Mouse (Mus musculus) spleen, adult 2 months (tissue): ENCODE results near the gene Sntg2. TPM values are rescaled to one million over a fixed set of nuclear protein-coding genes. Genes with fewer than 3 reads are reported as not detected.

Experiments
- DNase-seq, 2 experiments: peaks; one replicate each; pipeline versions ENCODE4 v3.0.0 to v3.0.0-alpha.2; 2012 to 2021; ENCODE audit warnings: low spot score in 2 of 2, low read depth in 1 of 2
- H3K27ac ChIP-seq: fragments of 200-500 bp; 2 replicates; pipeline ENCODE4 v1.5.1; 2012; ENCODE audit warnings: low read length, inconsistent platforms; ENCODE audit not compliant: insufficient read depth
- H3K27me3 ChIP-seq: fragments of 200-500 bp; 2 replicates; pipeline ENCODE4 v1.6.1; 2012; ENCODE audit warnings: mild to moderate bottlenecking, moderate library complexity, low read length, inconsistent platforms; ENCODE audit not compliant: control insufficient read depth, insufficient read depth
- H3K36me3 ChIP-seq: fragments of 200-500 bp; 2 replicates; pipeline ENCODE4 v1.6.1; 2012; ENCODE audit warnings: mild to moderate bottlenecking, low read length, inconsistent platforms; ENCODE audit not compliant: control insufficient read depth, insufficient read depth
- H3K4me1 ChIP-seq: fragments of 200-500 bp; 2 replicates; pipeline ENCODE4 v1.6.1; 2011; ENCODE audit warnings: inconsistent platforms; ENCODE audit not compliant: control insufficient read depth, insufficient read depth, insufficient read length
- H3K4me3 ChIP-seq: fragments of 200-500 bp; 2 replicates; pipeline ENCODE4 v1.5.1; 2011; ENCODE audit warnings: mild to moderate bottlenecking, inconsistent platforms; ENCODE audit not compliant: insufficient read depth, insufficient read length; ENCODE audit errors: extremely low read depth
- CTCF ChIP-seq: fragments of 200-500 bp; IDR thresholded peaks from 2 replicates; pipeline ENCODE4 v1.5.1; 2011; ENCODE audit warnings: mild to moderate bottlenecking, inconsistent platforms; ENCODE audit not compliant: insufficient read depth, insufficient read length, insufficient replicate concordance; ENCODE audit errors: extremely low read depth
- POLR2A ChIP-seq: fragments of 200-500 bp; IDR thresholded peaks from 2 replicates; pipeline ENCODE4 v1.6.1; 2011; ENCODE audit warnings: low read depth, low read length, inconsistent platforms
- WGBS: fragments of 180-500 bp; shearing (Covaris S2); methylation state at CpG from one replicate; pipeline ENCODE4 v1.1.7; 2018; 5-methylcytosine and 5-hydroxymethylcytosine counted together
- polyA plus RNA-seq: library from polyadenylated mRNA; depleted of rRNA; stranded (reverse); fragments of >200 nt; gene quantifications from 2 replicates; pipeline ENCODE4 v1.2.3, GENCODE M21; 2012; rRNA removed

Sntg2 gene
- polyA plus RNA-seq, 1 experiment, result 0.18 TPM

DNA sequence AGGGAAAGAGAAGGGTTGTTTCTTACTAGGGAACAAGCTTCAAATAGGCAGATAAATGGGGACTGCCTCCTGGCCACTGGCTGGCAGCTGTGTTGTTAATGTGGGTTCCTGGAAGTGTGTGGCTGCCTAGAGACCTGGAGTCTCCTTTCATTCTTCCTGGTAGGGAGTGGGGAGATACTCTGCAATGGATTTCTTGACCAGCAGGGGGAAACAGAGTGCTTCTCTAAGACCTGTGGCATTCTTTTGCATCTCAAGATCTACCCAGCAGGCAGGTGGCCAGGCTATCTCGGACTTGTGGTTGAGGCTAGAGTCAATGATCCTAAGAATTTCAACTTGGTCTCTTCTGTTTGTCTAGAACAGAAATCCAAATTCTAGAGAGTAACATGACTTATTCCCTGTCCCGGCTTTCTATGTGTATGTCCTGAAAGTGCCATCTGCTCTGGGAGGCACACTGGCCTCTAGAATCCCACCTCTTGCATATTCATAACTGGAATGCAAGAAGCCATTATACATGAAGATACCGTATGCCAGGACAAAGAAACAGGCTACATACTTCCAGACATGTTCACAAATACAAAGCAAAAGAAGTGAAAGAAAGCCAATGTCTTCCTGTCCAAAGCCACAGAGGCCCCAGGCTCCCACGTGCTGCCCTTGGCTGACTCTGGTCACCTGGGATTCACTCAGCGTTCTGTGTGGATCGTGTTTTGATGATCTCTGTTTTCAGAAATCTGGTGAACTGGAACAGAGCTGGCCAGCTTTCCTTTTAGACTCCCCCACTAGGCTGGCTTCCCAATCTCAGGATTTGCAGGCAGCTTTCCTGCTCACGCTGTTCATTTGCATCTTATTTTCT, 244.4 kb downstream of the Sntg2 start:
- Histone ChIP-seq H3K27me3 (no peaks in the 10 kb centered on the region), H3K36me3 (no peaks in the 10 kb centered on the region), H3K27ac (no peak overlapping the region), H3K4me3 (no peak overlapping the region), H3K4me1 (no peaks in the 10 kb centered on the region)
- WGBS, result 57% methylated on average over 7 of the region's 7 CpGs
- DNase-seq, result no peak
- TF ChIP-seq POLR2A, result no peak
- no peak for TF ChIP-seq CTCF

Other genes with a start within 250 kb of the Sntg2 start
- not detected in 2 replicates for gene Tpo, start 240.8 kb downstream of the Sntg2 start, polyA plus RNA-seq
- 5.9 and 6.0 TPM in 2 replicates for gene Tmem18, start 211.1 kb upstream of the Sntg2 start, polyA plus RNA-seq